Mouse (Mus musculus) intestine, embryonic 14.5 days (tissue): ENCODE results near the gene Rdh16f1. TPM values are rescaled to one million over a fixed set of nuclear protein-coding genes. Genes with fewer than 3 reads are reported as not detected.
"Not testable (repeated sequence)": the region's sequence is repeated elsewhere in the genome, so short reads cannot be mapped to it uniquely, and the experiment has no call there.

Experiments used
- ATAC-seq: fragments of 200-750 bp; cut with Nextera tagmentation; replicated peaks from 2 replicates; pipeline ENCODE4 v1.8.0; 2017; ENCODE audit warnings: low read depth, moderate number of reproducible peaks, moderate TSS enrichment, moderate library complexity; ENCODE audit not compliant: low FRiP score, low TSS enrichment
- DNase-seq: peaks from one replicate; pipeline ENCODE4 v3.0.0-alpha.2; 2018; ENCODE audit warnings: low spot score
- H3K27ac ChIP-seq: fragments of 300-500 bp; sonication (generic); 2 replicates; pipeline ENCODE4 v1.5.1; 2014; ENCODE audit warnings: low read depth, mild to moderate bottlenecking, control low read depth
- H3K27me3 ChIP-seq: fragments of 300-500 bp; sonication (generic); replicated peaks from 2 replicates; pipeline ENCODE4 v1.6.1; 2014; ENCODE audit warnings: low read length, control low read depth; ENCODE audit not compliant: control insufficient read depth, insufficient read depth
- H3K36me3 ChIP-seq: fragments of 300-500 bp; sonication (generic); 2 replicates; pipeline ENCODE4 v1.6.1; 2014; ENCODE audit warnings: low read length, control low read depth; ENCODE audit not compliant: control insufficient read depth, insufficient read depth
- H3K4me1 ChIP-seq: fragments of 300-500 bp; sonication (generic); replicated peaks from 2 replicates; pipeline ENCODE4 v1.6.1; 2014; ENCODE audit warnings: low read length, control low read depth, mixed read lengths; ENCODE audit not compliant: control insufficient read depth, insufficient read depth
- H3K4me2 ChIP-seq: fragments of 300-500 bp; sonication (generic); 2 replicates; pipeline ENCODE4 v1.6.1; 2014; ENCODE audit warnings: low read length
- H3K4me3 ChIP-seq: fragments of 300-500 bp; sonication (generic); 2 replicates; pipeline ENCODE4 v1.5.1; 2014; ENCODE audit warnings: low read depth, low read length, control low read depth, mixed read lengths
- H3K9ac ChIP-seq: fragments of 300-500 bp; sonication (generic); 2 replicates; pipeline ENCODE4 v1.6.1; 2014; ENCODE audit warnings: mild to moderate bottlenecking, low read length
- H3K9me3 ChIP-seq: fragments of 300-500 bp; sonication (generic); 2 replicates; pipeline ENCODE4 v1.6.1; 2016; ENCODE audit warnings: low read length, control low read depth; ENCODE audit not compliant: control insufficient read depth
- WGBS: fragments of 180-500 bp; shearing (Covaris S2); extraction: QIAGEN DNeasy Blood & Tissue Kit; methylation state at CpG from one replicate; pipeline ENCODE4 v1.1.7; 2014; 5-methylcytosine and 5-hydroxymethylcytosine counted together
- polyA plus RNA-seq: library from polyadenylated mRNA; unstranded; fragments of >200 nt; fragmentation: Nextera tagmentation; extraction: Ambion mirVana; gene quantifications from 2 replicates; pipeline ENCODE4 v1.2.1, GENCODE M21; 2014

Gene Rdh16f1
- polyA plus RNA-seq, 1 experiment from 2014 or later: not detected

DNA sequence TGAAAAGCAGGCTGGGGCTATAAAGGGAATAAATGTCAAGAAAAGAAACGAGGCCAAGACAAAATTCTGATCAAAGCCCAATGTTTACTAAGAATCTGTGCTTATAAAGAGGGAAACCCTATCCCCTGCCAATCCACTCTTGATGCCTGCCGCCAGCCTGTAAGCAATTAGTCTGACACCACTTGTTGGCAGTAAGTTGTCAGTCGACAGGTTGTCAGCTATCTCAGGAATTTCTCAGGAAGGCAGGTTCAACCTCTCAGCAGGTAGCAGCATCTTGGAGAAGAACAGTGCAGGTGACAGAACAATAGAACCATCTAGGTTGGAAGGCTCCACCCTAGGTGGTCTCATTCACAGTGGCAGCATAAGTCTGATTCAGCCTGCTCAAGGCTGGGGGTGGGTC lies 69.5 kb downstream of the Rdh16f1 start:
- no peaks in the 10 kb centered on the region for H3K27me3 ChIP-seq
- no peaks in the 10 kb centered on the region for H3K36me3 ChIP-seq
- H3K4me3 ChIP-seq: no peak overlapping the region
- ATAC-seq (no peak), DNase-seq (no peak)
- H3K4me1 ChIP-seq: no peaks in the 10 kb centered on the region
- H3K27ac ChIP-seq: no peak overlapping the region
- no peak overlapping the region for H3K4me2 ChIP-seq
- 74% methylated on average over 3 of the region's 3 CpGs for WGBS
- no peak overlapping the region for H3K9ac ChIP-seq
- H3K9me3 ChIP-seq: no peaks in the 10 kb centered on the region

DNA sequence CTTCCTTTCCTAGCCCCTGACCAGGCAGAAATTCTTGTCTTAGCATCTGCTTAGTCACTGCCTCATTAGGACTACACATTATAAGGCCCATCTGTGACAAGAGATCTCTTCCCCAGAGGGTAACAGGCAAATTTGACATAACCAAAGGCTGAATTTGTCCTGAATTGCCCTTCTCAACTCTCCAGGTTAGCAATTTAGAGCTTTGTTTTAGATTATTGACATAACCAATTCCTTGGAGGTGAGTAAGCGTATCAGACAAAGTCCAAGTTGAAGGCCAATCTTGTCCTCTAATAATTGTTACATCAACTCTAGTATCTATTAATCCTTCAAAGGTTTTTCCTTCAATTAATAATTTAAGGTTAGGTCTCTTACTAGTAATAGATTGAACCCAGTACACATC lies 74.6 kb downstream of the Rdh16f1 start:
- H3K4me3 ChIP-seq, H3K27me3 ChIP-seq, DNase-seq, H3K27ac ChIP-seq, H3K4me1 ChIP-seq, ATAC-seq, H3K4me2 ChIP-seq, H3K36me3 ChIP-seq, H3K9ac ChIP-seq, H3K9me3 ChIP-seq: not testable (repeated sequence)
- WGBS: 96% methylated on average over 1 of the region's 1 CpGs

DNA sequence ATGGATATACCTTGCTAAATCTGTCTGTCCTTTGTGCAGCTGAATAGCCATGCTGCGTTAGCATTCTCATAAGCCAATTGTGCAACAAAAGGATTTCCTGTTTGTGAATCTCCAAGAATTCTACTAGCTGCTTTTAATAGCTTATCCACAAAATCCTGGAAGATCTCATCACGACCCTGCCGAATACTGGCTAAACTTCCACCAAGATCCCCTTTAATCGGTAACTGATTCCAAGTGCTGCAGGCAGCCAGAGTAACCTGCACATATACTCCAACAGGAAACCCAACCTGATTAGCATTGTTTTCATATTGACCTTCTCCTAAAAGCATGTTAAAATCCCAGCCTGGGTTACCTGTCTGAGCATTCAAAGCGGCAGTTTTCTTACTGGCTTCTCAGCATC lies 75.7 kb downstream of the Rdh16f1 start:
- ATAC-seq (no peak), DNase-seq (no peak)
- Histone ChIP-seq H3K4me1 (no peaks in the 10 kb centered on the region), H3K27ac (no peak overlapping the region), H3K9me3 (no peaks in the 10 kb centered on the region), H3K9ac (no peak overlapping the region), H3K36me3 (no peaks in the 10 kb centered on the region), H3K27me3 (no peaks in the 10 kb centered on the region), H3K4me3 (no peak overlapping the region), H3K4me2 (no peak overlapping the region)
- WGBS: 79% methylated on average over 5 of the region's 5 CpGs

DNA sequence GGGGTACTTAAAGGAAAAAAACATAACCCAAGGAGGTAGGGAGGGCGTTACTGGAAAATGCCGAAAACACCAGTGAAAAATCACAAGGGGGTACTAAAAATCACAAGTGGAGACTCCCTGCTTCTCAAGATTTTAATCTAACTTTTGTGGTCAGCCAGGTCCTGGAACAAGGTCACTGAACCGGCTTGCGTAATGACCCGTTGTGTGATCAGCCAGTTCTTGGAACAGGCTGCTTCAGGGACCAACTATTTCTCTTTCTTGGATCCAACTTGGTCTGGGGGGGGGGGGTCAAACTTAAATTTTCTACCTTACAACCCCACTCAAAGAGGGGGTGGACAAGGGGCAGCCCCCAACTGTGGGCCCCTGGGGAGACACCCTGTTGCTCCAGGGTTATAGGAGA lies 78.2 kb downstream of the Rdh16f1 start:
- H3K4me2 ChIP-seq, H3K36me3 ChIP-seq, DNase-seq, H3K4me3 ChIP-seq, H3K27ac ChIP-seq, H3K27me3 ChIP-seq, H3K9me3 ChIP-seq, H3K9ac ChIP-seq, ATAC-seq, H3K4me1 ChIP-seq: not testable (repeated sequence)
- 91% methylated on average over 5 of the region's 5 CpGs for WGBS

DNA sequence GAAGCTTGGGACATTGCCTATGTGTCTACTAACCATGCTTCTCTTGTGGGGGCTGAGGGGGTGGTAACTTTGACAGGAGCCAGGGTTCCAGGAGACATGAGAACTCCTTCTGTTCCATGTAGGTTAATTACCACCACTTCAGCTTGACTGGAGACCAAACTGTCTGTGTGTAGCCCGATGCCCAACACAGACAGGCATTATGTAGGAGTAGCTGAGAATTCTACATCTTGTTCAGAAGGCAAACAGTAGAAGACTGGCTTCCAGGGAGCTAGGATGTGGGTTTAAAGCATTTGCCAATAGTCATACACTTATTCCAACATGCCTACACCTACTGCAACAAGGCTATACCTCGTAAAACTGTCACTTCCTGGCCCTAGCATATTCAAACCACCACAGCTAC lies 79.0 kb downstream of the Rdh16f1 start:
- Histone ChIP-seq H3K36me3 (no peaks in the 10 kb centered on the region), H3K9me3 (no peaks in the 10 kb centered on the region), H3K27me3 (no peaks in the 10 kb centered on the region), H3K4me2 (no peak overlapping the region), H3K4me1 (no peaks in the 10 kb centered on the region), H3K4me3 (no peak overlapping the region), H3K9ac (no peak overlapping the region), H3K27ac (no peak overlapping the region)
- DNase-seq: no peak
- WGBS: 88% methylated on average over 2 of the region's 2 CpGs
- no peak for ATAC-seq

DNA sequence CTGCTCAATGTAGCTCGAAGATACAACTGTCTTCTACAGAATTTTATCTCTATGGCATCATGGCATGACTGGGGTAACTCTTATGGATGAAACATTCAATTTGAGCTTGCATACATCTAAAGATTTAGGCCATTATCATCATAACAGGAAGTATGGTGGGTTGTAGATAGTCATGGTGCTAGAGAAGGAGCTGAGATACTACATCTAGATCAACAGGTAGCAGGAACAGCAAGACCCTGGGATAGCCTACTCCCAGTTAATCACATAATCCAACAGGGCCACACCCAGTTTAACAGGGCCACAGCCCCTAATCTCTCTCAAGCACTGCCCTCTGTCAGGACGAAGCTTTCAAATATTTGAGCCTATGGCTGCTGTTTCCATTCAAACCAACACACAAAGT lies 81.2 kb downstream of the Rdh16f1 start:
- ATAC-seq (no peak), DNase-seq (no peak)
- Histone ChIP-seq H3K4me1 (no peaks in the 10 kb centered on the region), H3K4me2 (no peak overlapping the region), H3K4me3 (no peak overlapping the region), H3K36me3 (no peaks in the 10 kb centered on the region), H3K9me3 (no peaks in the 10 kb centered on the region), H3K9ac (no peak overlapping the region), H3K27me3 (no peaks in the 10 kb centered on the region), H3K27ac (no peak overlapping the region)
- WGBS: 84% methylated on average over 2 of the region's 2 CpGs

Other genes starting within 250 kb of the Rdh16f1 start
- gene Ndufa4l2, start 244.8 kb upstream of the Rdh16f1 start, polyA plus RNA-seq: 25.9 and 28.5 TPM in 2 replicates
- gene Shmt2, start 237.3 kb upstream of the Rdh16f1 start, polyA plus RNA-seq: 132 and 142 TPM in 2 replicates
- gene Nxph4, start 225.2 kb upstream of the Rdh16f1 start, polyA plus RNA-seq: 4.0 and 5.5 TPM in 2 replicates
- 92.1 and 96.6 TPM in 2 replicates for gene Lrp1, start 138.6 kb upstream of the Rdh16f1 start, polyA plus RNA-seq
- gene Stat6, start 116.8 kb upstream of the Rdh16f1 start, polyA plus RNA-seq: 28.5 and 29.4 TPM in 2 replicates
- gene Nemp1, start 92.9 kb upstream of the Rdh16f1 start, polyA plus RNA-seq: 8.8 and 8.9 TPM in 2 replicates
- 7.4 and 7.5 TPM in 2 replicates for gene Nab2, start 91.2 kb upstream of the Rdh16f1 start, polyA plus RNA-seq
- gene Myo1a, start 54.6 kb upstream of the Rdh16f1 start, polyA plus RNA-seq: 11.5 and 15.3 TPM in 2 replicates
- 5.3 and 8.3 TPM in 2 replicates for gene Tac2, start 35.3 kb upstream of the Rdh16f1 start, polyA plus RNA-seq
- 3.9 and 4.1 TPM in 2 replicates for gene Zbtb39, start 20.2 kb upstream of the Rdh16f1 start, polyA plus RNA-seq
- 0.39 and 0.43 TPM in 2 replicates for gene Gpr182, start 8.1 kb upstream of the Rdh16f1 start, polyA plus RNA-seq
- 0.07 TPM in 1 of 2 replicates, not detected in the other for gene Rdh1, start 66 bp upstream of the Rdh16f1 start, polyA plus RNA-seq
- 0.07 TPM in 1 of 2 replicates, not detected in the other for gene Rdh9, start 16.6 kb downstream of the Rdh16f1 start, polyA plus RNA-seq
- not detected in 2 replicates for gene Rdh16, start 41.4 kb downstream of the Rdh16f1 start, polyA plus RNA-seq
- gene Rdh19, start 90.1 kb downstream of the Rdh16f1 start, polyA plus RNA-seq: not detected in 2 replicates
- 0.14 TPM in 1 of 2 replicates, not detected in the other for gene Rdh16f2, start 106.7 kb downstream of the Rdh16f1 start, polyA plus RNA-seq
- 0.14 TPM in 1 of 2 replicates, not detected in the other for gene Rdh7, start 129.0 kb downstream of the Rdh16f1 start, polyA plus RNA-seq
- gene Sdr9c7, start 138.7 kb downstream of the Rdh16f1 start, polyA plus RNA-seq: not detected in 2 replicates
- gene Hsd17b6, start 247.8 kb downstream of the Rdh16f1 start, polyA plus RNA-seq: not detected in 2 replicates